12 mouse cellular contexts compared by ENCODE assay signal in the genomic region with DNA sequence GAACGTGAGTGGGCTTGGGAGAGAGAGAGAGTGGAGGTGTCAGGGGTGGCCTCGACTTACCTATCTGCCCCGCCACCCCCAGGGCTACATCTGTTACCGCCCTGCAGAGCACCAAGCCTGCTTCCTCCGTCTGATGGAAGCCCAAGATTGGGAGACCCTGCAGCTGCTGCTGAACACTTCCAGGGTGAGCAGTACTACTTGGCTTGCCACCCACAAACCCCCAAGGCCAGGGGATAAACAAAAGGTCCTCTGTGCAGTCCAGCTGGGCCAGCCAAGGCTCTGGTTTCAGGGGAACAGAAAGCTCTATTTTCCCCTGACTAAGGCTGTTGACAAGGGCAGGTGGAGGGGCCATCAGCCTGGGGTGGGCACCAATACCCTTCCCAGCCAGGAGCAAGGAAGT. TPM values are rescaled to one million over a fixed set of nuclear protein-coding genes. Genes with fewer than 3 reads are reported as not detected.
DNase-seq lines count a peak whose midpoint lies in the region; ATAC-seq and TF ChIP-seq lines count a peak whose summit lies in the region.
"Had no signal": no experiment of that assay in that cellular context is flagged by ENCODE, and none has a peak within 500 bp of the region (broad histone marks: within the 10 kb centered on the region; RNA-seq: fewer than 3 reads in every experiment).

No protein-coding gene starts in this region.

- peak overlapping the region; percentile 95 for H3K27ac ChIP-seq in gastrocnemius, adult 2 months
- H3K27ac ChIP-seq in neural tube, embryonic 13.5 days (replicated peaks): 0 out of 2 replicates have a peak overlapping the region, but pooled peaks have one; percentile 28
- peak overlapping the region; percentile 71 for H3K27ac ChIP-seq in hindbrain, postnatal 0 days
- peak overlapping the region; percentile 6; the same call in 1 of the 2 replicates for H3K27ac ChIP-seq in neural tube, embryonic 15.5 days (replicated peaks)
- H3K27ac ChIP-seq: forebrain, embryonic 13.5 days; liver, embryonic 15.5 days had no signal

- WGBS in neural tube, embryonic 13.5 days: 76% methylated on average over 5 of the region's 5 CpGs
- WGBS in hindbrain, postnatal 0 days: 75% methylated on average over 5 of the region's 5 CpGs
- WGBS in neural tube, embryonic 15.5 days: 79% methylated on average over 5 of the region's 5 CpGs

- TF ChIP-seq CTCF in gastrocnemius, adult 2 months (IDR thresholded peaks at IDR 0.05): no peak
- TF ChIP-seq CTCF in hindbrain, postnatal 0 days (IDR thresholded peaks at IDR 0.05; ENCODE audit: low read depth): no peak

- intact Hi-C loops in gastrocnemius, adult 2 months (cut with DNase I): no loop called here

- H3K4me2 ChIP-seq in neural tube, embryonic 13.5 days: no peak overlapping the region
- H3K4me2 ChIP-seq in hindbrain, postnatal 0 days (ENCODE audit: low read depth, low read length): no peak overlapping the region
- H3K4me2 ChIP-seq in neural tube, embryonic 15.5 days: no peak overlapping the region
- H3K4me2 ChIP-seq: forebrain, embryonic 13.5 days; heart, embryonic 12.5 days; liver, embryonic 15.5 days had no signal

- H3K4me1 ChIP-seq in neural tube, embryonic 13.5 days (replicated peaks): peaks cover 60% of the 10 kb centered on the region
- peaks cover 25% of the 10 kb centered on the region for H3K4me1 ChIP-seq in hindbrain, postnatal 0 days (ENCODE audit: insufficient read depth, low read length)
- peaks cover 62% of the 10 kb centered on the region for H3K4me1 ChIP-seq in neural tube, embryonic 15.5 days

- no peaks in the 10 kb centered on the region for H3K9me3 ChIP-seq in neural tube, embryonic 13.5 days
- H3K9me3 ChIP-seq in hindbrain, postnatal 0 days (ENCODE audit: low read length): no peaks in the 10 kb centered on the region
- H3K9me3 ChIP-seq in neural tube, embryonic 15.5 days (replicated peaks): no peaks in the 10 kb centered on the region
- H3K9me3 ChIP-seq: forebrain, embryonic 13.5 days; heart, embryonic 12.5 days; liver, embryonic 15.5 days; megakaryocyte, embryonic 14.5 days had no signal

- peaks cover 47% of the 10 kb centered on the region for H3K36me3 ChIP-seq in neural tube, embryonic 13.5 days
- peaks cover 30% of the 10 kb centered on the region for H3K36me3 ChIP-seq in hindbrain, postnatal 0 days (ENCODE audit: insufficient read depth, low read length)
- peaks cover 37% of the 10 kb centered on the region for H3K36me3 ChIP-seq in neural tube, embryonic 15.5 days

- no peaks in the 10 kb centered on the region for H3K27me3 ChIP-seq in neural tube, embryonic 13.5 days
- H3K27me3 ChIP-seq in hindbrain, postnatal 0 days (ENCODE audit: insufficient read depth, low read length): no peaks in the 10 kb centered on the region
- H3K27me3 ChIP-seq in neural tube, embryonic 15.5 days (replicated peaks): no peaks in the 10 kb centered on the region
- H3K27me3 ChIP-seq: forebrain, embryonic 13.5 days; heart, embryonic 12.5 days; liver, embryonic 15.5 days; megakaryocyte, embryonic 14.5 days had no signal

- H3K9ac ChIP-seq in neural tube, embryonic 13.5 days: no peak overlapping the region
- 0 out of 2 replicates have a peak overlapping the region, but pooled peaks have one; percentile 25 for H3K9ac ChIP-seq in hindbrain, postnatal 0 days (replicated peaks; ENCODE audit: low read length)
- no peak overlapping the region for H3K9ac ChIP-seq in neural tube, embryonic 15.5 days (replicated peaks)
- H3K9ac ChIP-seq: liver, embryonic 15.5 days had no signal

- no peak for ATAC-seq in neural tube, embryonic 13.5 days (ENCODE audit: low read depth)
- no peak for ATAC-seq in hindbrain, postnatal 0 days
- ATAC-seq in neural tube, embryonic 15.5 days (ENCODE audit: low FRiP score): no peak
- ATAC-seq: forebrain, embryonic 13.5 days had no signal

- no peak for DNase-seq in gastrocnemius, adult 2 months
- no peak for DNase-seq in gastrocnemius, postnatal 10 days
- no peak for DNase-seq in neural tube, embryonic 10.5 days (ENCODE audit: extremely low spot score, low spot score)
- DNase-seq in hindbrain, postnatal 0 days (ENCODE audit: low spot score): peak; percentile 49
- DNase-seq in urinary bladder, adult 2 months (ENCODE audit: low spot score): no peak

- H3K4me3 ChIP-seq in gastrocnemius, adult 2 months: no peak overlapping the region
- no peak overlapping the region for H3K4me3 ChIP-seq in neural tube, embryonic 13.5 days
- no peak overlapping the region for H3K4me3 ChIP-seq in hindbrain, postnatal 0 days (ENCODE audit: low read length)
- H3K4me3 ChIP-seq in neural tube, embryonic 15.5 days (replicated peaks): no peak overlapping the region
- H3K4me3 ChIP-seq: forebrain, embryonic 13.5 days; heart, embryonic 12.5 days; liver, embryonic 15.5 days; megakaryocyte, embryonic 14.5 days had no signal

RNA-seq across cellular contexts. Expression of gene Bricd5, which starts 0.9 kb away (rescaled TPM):
- not detected for total RNA-seq in gastrocnemius, adult 2 months (2021)
- under 1 TPM; 0.65 to 0.73 TPM for total RNA-seq in gastrocnemius, postnatal 10 days (2021)
- polyA plus RNA-seq in neural tube, embryonic 13.5 days (2015; fragmentation: Nextera tagmentation; extraction: Ambion mirVana): not detected in 2 replicates
- total RNA-seq in hindbrain, postnatal 0 days (2014; rRNA removed): 0.47 and 4.0 TPM in 2 replicates
- 1.3 and 1.4 TPM in 2 replicates for polyA plus RNA-seq in hindbrain, postnatal 0 days (2015; fragmentation: Nextera tagmentation; extraction: Ambion mirVana)
- 0.73 TPM in 1 of 2 replicates, not detected in the other for polyA plus RNA-seq in neural tube, embryonic 15.5 days (2015; fragmentation: Nextera tagmentation; extraction: Ambion mirVana)
- 0.10 and 0.19 TPM in 2 replicates for polyA plus RNA-seq in urinary bladder, adult 2 months (2012; rRNA removed)
- total RNA-seq: neutrophil, adult 5-6 weeks had no signal
- polyA plus RNA-seq: heart, embryonic 12.5 days; liver, embryonic 15.5 days had no signal

RNA-seq across cellular contexts. Expression of gene Mlst8, which starts 4.3 kb away (rescaled TPM):
- total RNA-seq in gastrocnemius, adult 2 months (2021): 10 to 100 TPM; 12.1 to 14.8 TPM
- 10 to 100 TPM; 10.8 to 12.1 TPM for total RNA-seq in gastrocnemius, postnatal 10 days (2021)
- 35.7 and 36.2 TPM in 2 replicates for polyA plus RNA-seq in neural tube, embryonic 13.5 days (2015; fragmentation: Nextera tagmentation; extraction: Ambion mirVana)
- 45.9 and 55.3 TPM in 2 replicates for total RNA-seq in hindbrain, postnatal 0 days (2014; rRNA removed)
- polyA plus RNA-seq in hindbrain, postnatal 0 days (2015; fragmentation: Nextera tagmentation; extraction: Ambion mirVana): 26.3 and 26.4 TPM in 2 replicates
- 29.5 and 33.1 TPM in 2 replicates for polyA plus RNA-seq in neural tube, embryonic 15.5 days (2015; fragmentation: Nextera tagmentation; extraction: Ambion mirVana)
- polyA plus RNA-seq in urinary bladder, adult 2 months (2012; rRNA removed): 20.9 and 21.7 TPM in 2 replicates

RNA-seq across cellular contexts. Expression of gene Pgp, which starts 4.4 kb away (rescaled TPM):
- 10 to 100 TPM; 50.8 to 56.3 TPM for total RNA-seq in gastrocnemius, adult 2 months (2021)
- 10 to 100 TPM; 34.1 to 39.2 TPM for total RNA-seq in gastrocnemius, postnatal 10 days (2021)
- polyA plus RNA-seq in neural tube, embryonic 13.5 days (2015; fragmentation: Nextera tagmentation; extraction: Ambion mirVana): 54.9 and 57.4 TPM in 2 replicates
- 71.7 and 74.1 TPM in 2 replicates for total RNA-seq in hindbrain, postnatal 0 days (2014; rRNA removed)
- polyA plus RNA-seq in hindbrain, postnatal 0 days (2015; fragmentation: Nextera tagmentation; extraction: Ambion mirVana): 94.1 and 97.6 TPM in 2 replicates
- polyA plus RNA-seq in neural tube, embryonic 15.5 days (2015; fragmentation: Nextera tagmentation; extraction: Ambion mirVana): 76.1 and 79.7 TPM in 2 replicates
- polyA plus RNA-seq in urinary bladder, adult 2 months (2012; rRNA removed): 31.8 and 33.5 TPM in 2 replicates

RNA-seq across cellular contexts. Expression of gene E4f1, which starts 4.4 kb away (rescaled TPM):
- total RNA-seq in gastrocnemius, adult 2 months (2021): 10 to 100 TPM; 11.4 to 16.5 TPM
- total RNA-seq in gastrocnemius, postnatal 10 days (2021): 10 to 100 TPM; 10.8 to 17.3 TPM
- 39.7 and 41.6 TPM in 2 replicates for polyA plus RNA-seq in neural tube, embryonic 13.5 days (2015; fragmentation: Nextera tagmentation; extraction: Ambion mirVana)
- total RNA-seq in hindbrain, postnatal 0 days (2014; rRNA removed): 32.4 and 36.3 TPM in 2 replicates
- polyA plus RNA-seq in hindbrain, postnatal 0 days (2015; fragmentation: Nextera tagmentation; extraction: Ambion mirVana): 28.0 and 33.5 TPM in 2 replicates
- 46.3 and 49.5 TPM in 2 replicates for polyA plus RNA-seq in neural tube, embryonic 15.5 days (2015; fragmentation: Nextera tagmentation; extraction: Ambion mirVana)
- polyA plus RNA-seq in urinary bladder, adult 2 months (2012; rRNA removed): 55.8 and 61.5 TPM in 2 replicates

RNA-seq across cellular contexts. Expression of gene Caskin1, which starts 13.8 kb away (rescaled TPM):
- total RNA-seq in gastrocnemius, adult 2 months (2021): under 1 TPM in 1 of 2 experiments, not detected in 1; 0.08 TPM
- under 1 TPM; 0.56 to 0.68 TPM for total RNA-seq in gastrocnemius, postnatal 10 days (2021)
- 35.0 and 35.3 TPM in 2 replicates for polyA plus RNA-seq in neural tube, embryonic 13.5 days (2015; fragmentation: Nextera tagmentation; extraction: Ambion mirVana)
- 152 and 163 TPM in 2 replicates for total RNA-seq in hindbrain, postnatal 0 days (2014; rRNA removed)
- 42.1 and 43.7 TPM in 2 replicates for polyA plus RNA-seq in hindbrain, postnatal 0 days (2015; fragmentation: Nextera tagmentation; extraction: Ambion mirVana)
- polyA plus RNA-seq in neural tube, embryonic 15.5 days (2015; fragmentation: Nextera tagmentation; extraction: Ambion mirVana): 42.7 and 53.4 TPM in 2 replicates
- 0.76 and 1.1 TPM in 2 replicates for polyA plus RNA-seq in urinary bladder, adult 2 months (2012; rRNA removed)
- total RNA-seq: neutrophil, adult 5-6 weeks had no signal

Comparison
In these comparisons a context has a peak if more than half of its experiments do, and no peak if none do; other contexts are left out.
1. H3K27ac ChIP-seq: peak in every context shown above with its lines; median percentile 95 in gastrocnemius, adult 2 months; 71 in hindbrain, postnatal 0 days; 28 in neural tube, embryonic 13.5 days; 6 in neural tube, embryonic 15.5 days.